Mouse (Mus musculus) neural tube, embryonic 13.5 days (tissue): ENCODE measurements around the gene Med12l. TPM values are rescaled to one million over a fixed set of nuclear protein-coding genes. Genes with fewer than 3 reads are reported as not detected.
A peak's percentile ranks its signal among the peaks of the same experiment; 100 is the strongest.

Experiments
- ATAC-seq: fragments of 200-750 bp; cut with Nextera tagmentation; 2 replicates; pipeline ENCODE4 v1.8.0; 2017; ENCODE audit warnings: low read depth, mild to moderate bottlenecking, moderate TSS enrichment, moderate library complexity
- H3K27ac ChIP-seq: fragments of 300-500 bp; sonication (generic); replicated peaks from 2 replicates; pipeline ENCODE4 v1.5.1; 2015; ENCODE audit warnings: moderate library complexity, mild to moderate bottlenecking, inconsistent platforms
- H3K27me3 ChIP-seq: fragments of 300-500 bp; sonication (generic); 2 replicates; pipeline ENCODE4 v1.6.1; 2015; ENCODE audit warnings: mild to moderate bottlenecking, inconsistent platforms
- H3K36me3 ChIP-seq: fragments of 300-500 bp; sonication (generic); 2 replicates; pipeline ENCODE4 v1.6.1; 2015; ENCODE audit warnings: mild to moderate bottlenecking, inconsistent platforms
- H3K4me1 ChIP-seq: fragments of 300-500 bp; sonication (generic); replicated peaks from 2 replicates; pipeline ENCODE4 v1.6.1; 2015; ENCODE audit warnings: inconsistent platforms
- H3K4me2 ChIP-seq: fragments of 300-500 bp; sonication (generic); 2 replicates; pipeline ENCODE4 v1.6.1; 2015; ENCODE audit warnings: inconsistent platforms, mild to moderate bottlenecking, moderate library complexity
- H3K4me3 ChIP-seq: fragments of 300-500 bp; sonication (generic); 2 replicates; pipeline ENCODE4 v1.5.1; 2015; ENCODE audit warnings: mild to moderate bottlenecking, inconsistent platforms
- H3K9ac ChIP-seq: fragments of 300-500 bp; sonication (generic); 2 replicates; pipeline ENCODE4 v1.6.1; 2015; ENCODE audit warnings: moderate library complexity, mild to moderate bottlenecking, inconsistent platforms
- H3K9me3 ChIP-seq: fragments of 300-500 bp; sonication (generic); 2 replicates; pipeline ENCODE4 v1.6.1; 2016; ENCODE audit warnings: inconsistent platforms
- WGBS: fragments of 180-500 bp; shearing (Covaris S2); methylation state at CpG from one replicate; pipeline ENCODE4 v1.1.7; 2015; 5-methylcytosine and 5-hydroxymethylcytosine counted together
- polyA plus RNA-seq: library from polyadenylated mRNA; unstranded; fragments of >200 nt; fragmentation: Nextera tagmentation; extraction: Ambion mirVana; gene quantifications from 2 replicates; pipeline ENCODE4 v1.2.1, GENCODE M21; 2015

Med12l gene
- polyA plus RNA-seq, 1 experiment from 2014 or later = 3.7 TPM

GRCm38 (mm10) chr3:58993619-58994018 is 12.0 kb upstream of the Med12l start:
- H3K9ac ChIP-seq = no peak overlapping the region
- no peaks in the 10 kb centered on the region for H3K36me3 ChIP-seq
- ATAC-seq = no peak
- H3K4me1 ChIP-seq = no peaks in the 10 kb centered on the region
- no peak overlapping the region for H3K27ac ChIP-seq
- no peak overlapping the region for H3K4me2 ChIP-seq
- WGBS = 90% methylated on average over 3 of the region's 3 CpGs
- H3K4me3 ChIP-seq = no peak overlapping the region
- no peaks in the 10 kb centered on the region for H3K27me3 ChIP-seq
- H3K9me3 ChIP-seq = no peaks in the 10 kb centered on the region

GRCm38 (mm10) chr3:59003756-59004155 is 1.9 kb upstream of the Med12l start:
- no peak overlapping the region for H3K4me3 ChIP-seq
- no peak overlapping the region for H3K9ac ChIP-seq
- H3K27ac ChIP-seq = no peak overlapping the region
- 82% methylated on average over 5 of the region's 5 CpGs for WGBS
- no peaks in the 10 kb centered on the region for H3K9me3 ChIP-seq
- no peak overlapping the region for H3K4me2 ChIP-seq
- no peak for ATAC-seq
- H3K36me3 ChIP-seq = no peaks in the 10 kb centered on the region
- H3K4me1 ChIP-seq = peaks cover 17% of the 10 kb centered on the region
- H3K27me3 ChIP-seq = peaks cover 13% of the 10 kb centered on the region

- WGBS = under 1% methylated on average over 82 of the region's 83 CpGs
These were observed 538 bp downstream of the Med12l start for GRCm38 (mm10) chr3:59005996-59006730.

GRCm38 (mm10) chr3:59006731-59007441 is 1.3 kb downstream of the Med12l start:
- H3K27me3 ChIP-seq = peaks cover 13% of the 10 kb centered on the region
- no peaks in the 10 kb centered on the region for H3K9me3 ChIP-seq
- peak overlapping the region; percentile 93 for H3K4me2 ChIP-seq
- no peaks in the 10 kb centered on the region for H3K36me3 ChIP-seq
- H3K4me3 ChIP-seq = peak overlapping the region; percentile 84
- 1% methylated on average over 62 of the region's 77 CpGs for WGBS
- H3K9ac ChIP-seq = peak overlapping the region; percentile 85
- peak; percentile 89 for ATAC-seq
- peaks cover 17% of the 10 kb centered on the region for H3K4me1 ChIP-seq
- peak overlapping the region; percentile 96 for H3K27ac ChIP-seq

More at GRCm38 (mm10) chr3:59005996-59006730, 538 bp downstream of the Med12l start:
- peaks cover 13% of the 10 kb centered on the region for H3K27me3 ChIP-seq
- peak overlapping the region; percentile 85 for H3K9ac ChIP-seq
- H3K9me3 ChIP-seq = no peaks in the 10 kb centered on the region
- no peaks in the 10 kb centered on the region for H3K36me3 ChIP-seq
- H3K4me1 ChIP-seq = peaks cover 17% of the 10 kb centered on the region
- ATAC-seq = peak; percentile 77
- peak overlapping the region; percentile 84 for H3K4me3 ChIP-seq
- peak overlapping the region; percentile 96 for H3K27ac ChIP-seq
- H3K4me2 ChIP-seq = peak overlapping the region; percentile 93

GRCm38 (mm10) chr3:59010276-59010675 is 4.7 kb downstream of the Med12l start:
- H3K36me3 ChIP-seq = no peaks in the 10 kb centered on the region
- no peaks in the 10 kb centered on the region for H3K9me3 ChIP-seq
- WGBS = 92% methylated on average over 3 of the region's 3 CpGs
- H3K27me3 ChIP-seq = peaks cover 10% of the 10 kb centered on the region
- no peak overlapping the region for H3K4me3 ChIP-seq
- ATAC-seq = no peak
- H3K4me1 ChIP-seq = peaks cover 9% of the 10 kb centered on the region
- no peak overlapping the region for H3K4me2 ChIP-seq
- no peak overlapping the region for H3K27ac ChIP-seq
- no peak overlapping the region for H3K9ac ChIP-seq

GRCm38 (mm10) chr3:59015698-59016412 is 10.2 kb downstream of the Med12l start:
- Histone ChIP-seq H3K9ac (no peak overlapping the region), H3K4me3 (no peak overlapping the region), H3K27me3 (no peaks in the 10 kb centered on the region), H3K36me3 (no peaks in the 10 kb centered on the region), H3K4me2 (no peak overlapping the region), H3K27ac (no peak overlapping the region), H3K9me3 (no peaks in the 10 kb centered on the region), H3K4me1 (0 out of 2 replicates have a peak, but pooled peaks cover 6% of the 10 kb centered on the region)
- ATAC-seq = no peak
- 70% methylated on average over 4 of the region's 4 CpGs for WGBS

- H3K4me1 ChIP-seq = peaks cover 12% of the 10 kb centered on the region; the same call in 1 of the 2 replicates
- H3K36me3 ChIP-seq = no peaks in the 10 kb centered on the region
- no peak overlapping the region for H3K9ac ChIP-seq
- no peak overlapping the region for H3K4me3 ChIP-seq
- ATAC-seq = no peak
- H3K4me2 ChIP-seq = no peak overlapping the region
- H3K27ac ChIP-seq = no peak overlapping the region
- H3K9me3 ChIP-seq = no peaks in the 10 kb centered on the region
- WGBS = 64% methylated on average over 9 of the region's 9 CpGs
- H3K27me3 ChIP-seq = no peaks in the 10 kb centered on the region
These were observed 10.9 kb downstream of the Med12l start for GRCm38 (mm10) chr3:59016501-59016900.

GRCm38 (mm10) chr3:59021236-59021635 is 15.6 kb downstream of the Med12l start:
- Histone ChIP-seq H3K27me3 (no peaks in the 10 kb centered on the region), H3K36me3 (no peaks in the 10 kb centered on the region), H3K9ac (no peak overlapping the region), H3K4me1 (peaks cover 12% of the 10 kb centered on the region; the same call in 1 of the 2 replicates), H3K4me3 (no peak overlapping the region), H3K27ac (no peak overlapping the region), H3K9me3 (no peaks in the 10 kb centered on the region), H3K4me2 (no peak overlapping the region)
- ATAC-seq = 0 out of 2 replicates have a peak, but pooled peaks have one; percentile 41
- WGBS = 72% methylated on average over 8 of the region's 8 CpGs

- Histone ChIP-seq H3K27ac (no peak overlapping the region), H3K4me3 (no peak overlapping the region), H3K9ac (no peak overlapping the region), H3K27me3 (no peaks in the 10 kb centered on the region), H3K4me2 (no peak overlapping the region), H3K4me1 (peaks cover 6% of the 10 kb centered on the region; the same call in 1 of the 2 replicates), H3K9me3 (no peaks in the 10 kb centered on the region), H3K36me3 (no peaks in the 10 kb centered on the region)
- 82% methylated on average over 2 of the region's 2 CpGs for WGBS
- ATAC-seq = no peak
These were observed 16.6 kb downstream of the Med12l start for GRCm38 (mm10) chr3:59022251-59022650.

GRCm38 (mm10) chr3:59022971-59023370 is 17.3 kb downstream of the Med12l start:
- WGBS = 92% methylated on average over 14 of the region's 14 CpGs
- ATAC-seq = no peak
- H3K4me1 ChIP-seq = peaks cover 6% of the 10 kb centered on the region; the same call in 1 of the 2 replicates

GRCm38 (mm10) chr3:59024531-59025192 is 19.0 kb downstream of the Med12l start:
- no peak for ATAC-seq
- H3K4me1 ChIP-seq = peaks cover 6% of the 10 kb centered on the region; the same call in 1 of the 2 replicates
- no peaks in the 10 kb centered on the region for H3K9me3 ChIP-seq
- WGBS = 76% methylated on average over 14 of the region's 14 CpGs
- no peaks in the 10 kb centered on the region for H3K27me3 ChIP-seq
- no peaks in the 10 kb centered on the region for H3K36me3 ChIP-seq
- no peak overlapping the region for H3K27ac ChIP-seq
- H3K4me2 ChIP-seq = no peak overlapping the region
- no peak overlapping the region for H3K9ac ChIP-seq
- H3K4me3 ChIP-seq = no peak overlapping the region

More at GRCm38 (mm10) chr3:59022971-59023370, 17.3 kb downstream of the Med12l start:
- Histone ChIP-seq H3K27ac (no peak overlapping the region), H3K27me3 (no peaks in the 10 kb centered on the region), H3K4me2 (no peak overlapping the region), H3K4me3 (no peak overlapping the region), H3K9ac (no peak overlapping the region), H3K9me3 (no peaks in the 10 kb centered on the region), H3K36me3 (no peaks in the 10 kb centered on the region)
